Mouse (Mus musculus) urinary bladder, adult 18-20 months (tissue): ENCODE measurements around the gene Ppp1r12a.
A peak's percentile ranks its signal among the peaks of the same experiment; 100 is the strongest.

ENCODE experiments used
- DNase-seq, 2 experiments: peaks; one replicate each; pipeline ENCODE4 v3.0.0; 2022; ENCODE audit warnings: low spot score in 2 of 2, mixed read lengths in 2 of 2

Gene Ppp1r12a

GRCm38 (mm10) chr10:108161261-108162256, at the start of gene Ppp1r12a:
Gene Ppp1r12a (plus strand): TSS chr10:108162193.
- peak; percentile 84 to 95 for DNase-seq

GRCm38 (mm10) chr10:108113361-108114237, 48.4 kb upstream of the Ppp1r12a start:
- peak; percentile 5 for DNase-seq

GRCm38 (mm10) chr10:108118200-108119163, 43.5 kb upstream of the Ppp1r12a start:
- DNase-seq, result no peak

GRCm38 (mm10) chr10:108119416-108119815, 42.6 kb upstream of the Ppp1r12a start:
- DNase-seq, result no peak

GRCm38 (mm10) chr10:108124934-108125599, 36.9 kb upstream of the Ppp1r12a start:
- DNase-seq, result no peak

- DNase-seq, result no peak
These were observed 32.8 kb upstream of the Ppp1r12a start for GRCm38 (mm10) chr10:108129167-108129566.

GRCm38 (mm10) chr10:108131858-108132257, 30.1 kb upstream of the Ppp1r12a start:
- DNase-seq, result no peak

GRCm38 (mm10) chr10:108133253-108133652, 28.7 kb upstream of the Ppp1r12a start:
- no peak for DNase-seq

- DNase-seq, result no peak
These were observed 28.2 kb upstream of the Ppp1r12a start for GRCm38 (mm10) chr10:108133745-108134144.

GRCm38 (mm10) chr10:108138347-108138746, 23.6 kb upstream of the Ppp1r12a start:
- DNase-seq, result no peak

- no peak for DNase-seq
These were observed 22.2 kb upstream of the Ppp1r12a start for GRCm38 (mm10) chr10:108139788-108140187.

- DNase-seq, result no peak
These were observed 21.3 kb upstream of the Ppp1r12a start for GRCm38 (mm10) chr10:108140742-108141141.

- no peak for DNase-seq
These were observed 17.9 kb upstream of the Ppp1r12a start for GRCm38 (mm10) chr10:108143991-108144525.

GRCm38 (mm10) chr10:108145701-108146100, 16.3 kb upstream of the Ppp1r12a start:
- DNase-seq, result no peak

GRCm38 (mm10) chr10:108147031-108147430, 15.0 kb upstream of the Ppp1r12a start:
- DNase-seq, result no peak

- no peak for DNase-seq
These were observed 8.7 kb upstream of the Ppp1r12a start for GRCm38 (mm10) chr10:108153301-108153700.

GRCm38 (mm10) chr10:108155042-108155686, 6.8 kb upstream of the Ppp1r12a start:
- no peak for DNase-seq

GRCm38 (mm10) chr10:108155687-108156067, 6.3 kb upstream of the Ppp1r12a start:
- DNase-seq, result no peak

GRCm38 (mm10) chr10:108156128-108156527, 5.9 kb upstream of the Ppp1r12a start:
- DNase-seq, result no peak

- no peak for DNase-seq
These were observed 3.0 kb upstream of the Ppp1r12a start for GRCm38 (mm10) chr10:108159002-108159401.
